Mouse (Mus musculus): ENCODE results near the gene Mbd3.

DNA sequence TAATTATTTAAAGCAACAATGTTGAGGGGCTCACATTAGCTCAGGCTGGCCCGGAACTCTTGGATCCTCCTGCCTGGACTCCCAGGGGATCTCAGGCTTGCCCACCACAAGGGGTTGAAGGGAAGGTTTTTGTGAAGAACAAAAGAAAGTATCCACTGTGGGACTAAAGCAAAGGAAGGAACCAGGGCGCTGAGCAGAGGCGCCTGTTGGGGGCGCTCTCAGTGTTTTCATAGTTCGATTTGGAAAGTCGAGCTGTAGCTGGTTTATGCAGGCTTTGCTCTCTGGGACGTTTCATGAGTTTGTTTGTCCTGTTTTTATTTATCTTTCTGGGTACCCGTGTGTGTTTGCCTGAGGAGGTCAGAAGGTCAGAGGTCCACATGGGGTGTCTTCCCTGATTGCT lies 42.2 kb upstream of the Mbd3 start:
- TF ChIP-seq CTCF (IDR thresholded peaks at IDR 0.05; ENCODE audit: low read depth, low read length) (no peak), POLR2AphosphoS5 (IDR thresholded peaks at IDR 0.05; ENCODE audit: insufficient replicate concordance, low read depth, low read length) (no peak), GATA1 (IDR thresholded peaks at IDR 0.05; ENCODE audit: borderline replicate concordance, low read length) (no peak)
